Mouse (Mus musculus) neutrophil, adult 5-6 weeks (primary cell): ENCODE results near the gene Dip2c. TPM values are rescaled to one million over a fixed set of nuclear protein-coding genes. Genes with fewer than 3 reads are reported as not detected.
A peak's percentile ranks its signal among the peaks of the same experiment; 100 is the strongest.

Source experiments
- ATAC-seq: fragments of 151-379, 151-347 bp; 2 replicates; pipeline ENCODE4 v1.8.0; 2017; ENCODE audit warnings: mild to moderate bottlenecking, moderate TSS enrichment; ENCODE audit not compliant: insufficient number of reproducible peaks, poor library complexity, low FRiP score, severe bottlenecking; ENCODE audit errors: extremely low read depth
- total RNA-seq: library from RNA; stranded (forward); fragments of 200-1000 nt; gene quantifications from 2 replicates; pipeline ENCODE4 v1.2.3, GENCODE M21; 2017

Dip2c gene
- total RNA-seq, 1 experiment from 2014 or later, result 1.6 TPM

DNA sequence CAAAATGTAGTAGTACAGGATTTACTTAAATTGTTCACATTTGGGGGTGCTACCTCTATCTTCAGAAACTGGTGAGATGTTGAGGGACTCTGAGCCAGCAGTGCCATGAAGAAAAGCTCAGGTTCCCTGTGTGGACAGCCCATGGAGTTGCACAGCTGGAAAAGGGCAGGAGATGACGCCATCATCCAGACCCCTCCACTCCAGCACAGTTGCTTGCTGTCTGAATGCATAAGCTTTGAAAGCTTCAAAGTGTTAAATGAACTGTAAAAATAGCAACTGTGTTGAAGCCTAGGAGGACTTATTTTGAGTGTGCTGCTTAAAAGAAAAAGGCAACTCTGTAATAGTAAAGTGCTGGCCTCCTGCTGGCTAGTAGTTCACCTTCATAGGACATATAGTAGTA is 122.5 kb downstream of the Dip2c start:
- no peak for ATAC-seq

DNA sequence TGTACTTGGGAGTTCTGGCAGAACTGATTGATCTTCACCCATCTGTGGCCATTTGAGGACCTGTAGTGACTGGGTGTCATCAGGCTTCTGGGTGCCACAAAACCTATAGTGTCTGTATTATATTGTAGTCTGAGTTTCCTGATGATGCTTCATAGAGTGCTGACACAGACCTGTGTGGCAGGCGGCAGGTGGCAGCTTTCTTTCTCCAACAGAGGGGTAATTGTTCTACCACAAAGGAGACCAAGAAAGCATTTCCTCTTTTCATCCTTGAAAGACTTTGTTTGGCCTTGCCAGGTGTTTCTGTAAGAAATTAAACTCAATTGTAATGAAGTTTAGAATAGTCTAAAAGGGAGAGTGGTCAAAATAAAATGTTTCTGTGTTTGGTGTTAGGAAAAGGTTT is 129.1 kb downstream of the Dip2c start:
- peak; percentile 69; the same call in 1 of the 2 replicates for ATAC-seq

DNA sequence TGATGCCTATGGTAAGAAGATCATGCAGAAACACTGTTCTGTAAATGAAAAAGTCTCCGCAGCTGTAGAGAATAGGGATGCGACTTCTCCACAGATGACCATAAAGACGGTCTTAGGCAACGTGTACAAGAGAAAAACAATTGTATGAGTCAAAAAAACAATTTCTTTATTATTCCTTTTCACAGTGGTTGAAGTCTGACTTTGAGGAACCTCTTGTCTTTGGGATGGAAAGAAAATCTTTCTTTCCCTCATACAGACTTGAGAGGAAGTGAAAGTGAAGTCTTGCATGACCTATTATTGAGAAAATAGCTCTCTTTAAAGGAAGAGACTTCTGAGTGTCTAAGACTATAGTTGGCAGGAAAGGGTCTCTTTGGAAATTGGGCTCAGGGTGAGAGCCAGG is 132.7 kb downstream of the Dip2c start:
- peak; percentile 84 for ATAC-seq

DNA sequence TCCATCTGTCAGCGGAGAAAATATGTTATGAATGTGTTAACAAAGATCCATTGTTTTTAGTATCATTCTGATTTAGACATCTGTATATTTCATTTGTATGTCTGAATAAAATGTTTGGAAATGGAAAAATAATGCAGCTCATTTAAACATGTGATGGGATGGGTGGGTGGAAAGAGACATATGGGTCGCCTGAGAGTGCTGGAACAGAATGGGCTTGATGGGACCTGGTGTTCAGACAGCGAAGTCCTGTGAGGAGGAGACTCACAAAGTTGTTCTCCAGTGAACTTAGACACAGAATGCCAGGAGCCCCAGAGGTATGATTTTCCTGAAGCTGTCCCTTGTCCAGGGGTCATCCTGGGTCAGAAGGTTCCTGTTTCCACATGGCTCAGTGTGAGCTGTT is 142.1 kb downstream of the Dip2c start:
- no peak for ATAC-seq

DNA sequence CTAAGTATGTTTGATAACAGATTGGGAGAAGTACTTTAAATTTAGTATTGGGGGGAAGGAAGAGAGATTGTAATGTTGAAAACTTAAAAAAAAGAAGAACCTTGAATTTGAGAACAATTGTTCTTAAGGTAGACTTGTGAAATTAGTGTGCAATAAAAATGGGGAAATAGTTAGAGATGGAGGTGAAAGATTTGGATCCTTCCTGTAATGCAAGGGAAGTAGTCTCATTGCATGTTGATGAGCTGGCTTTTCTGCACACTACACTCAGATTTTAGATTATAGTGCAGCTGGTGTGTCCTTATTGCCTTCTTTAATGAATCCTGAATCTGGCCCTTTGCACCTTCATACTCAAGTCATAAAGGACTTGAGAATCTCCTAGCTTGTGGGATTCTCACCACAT is 142.9 kb downstream of the Dip2c start:
- ATAC-seq, result no peak

DNA sequence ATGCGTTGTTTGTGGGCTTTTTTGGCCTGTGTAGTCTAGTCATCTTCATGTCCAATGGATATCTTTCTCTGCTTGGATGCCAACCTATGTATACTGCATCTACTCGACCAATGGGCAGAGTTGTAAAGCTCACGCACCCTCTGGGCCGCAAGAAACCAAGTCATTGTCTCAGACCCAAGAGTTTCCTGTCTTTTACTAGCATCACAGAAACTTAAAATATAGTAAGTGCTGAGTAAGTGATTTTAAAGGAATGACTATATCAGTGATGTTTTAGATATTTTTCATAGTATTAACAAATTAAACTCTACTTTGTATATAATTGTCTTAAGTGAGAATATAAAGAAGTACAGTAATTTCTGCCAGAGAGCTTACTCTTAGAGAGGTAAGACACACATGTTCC is 145.6 kb downstream of the Dip2c start:
- ATAC-seq, result no peak

DNA sequence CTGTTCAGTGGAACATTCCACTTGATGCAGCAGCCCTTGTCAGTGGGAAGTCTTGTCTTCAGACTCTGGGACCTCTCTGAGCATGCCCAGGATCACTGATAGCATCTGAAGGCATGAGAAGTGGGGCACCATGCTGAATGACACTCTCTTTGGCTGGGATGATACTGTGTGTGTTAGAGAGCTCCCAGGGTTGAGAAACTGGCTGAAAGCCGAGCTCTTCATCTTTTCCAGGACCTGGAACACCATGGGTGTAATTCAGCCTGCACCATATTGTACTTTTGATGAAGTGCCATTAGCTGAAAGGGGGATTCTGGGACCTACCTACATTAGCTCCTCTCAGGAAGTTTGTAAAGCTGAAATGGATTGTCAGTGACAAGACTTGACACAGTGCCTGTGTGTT is 146.5 kb downstream of the Dip2c start:
- no peak for ATAC-seq

DNA sequence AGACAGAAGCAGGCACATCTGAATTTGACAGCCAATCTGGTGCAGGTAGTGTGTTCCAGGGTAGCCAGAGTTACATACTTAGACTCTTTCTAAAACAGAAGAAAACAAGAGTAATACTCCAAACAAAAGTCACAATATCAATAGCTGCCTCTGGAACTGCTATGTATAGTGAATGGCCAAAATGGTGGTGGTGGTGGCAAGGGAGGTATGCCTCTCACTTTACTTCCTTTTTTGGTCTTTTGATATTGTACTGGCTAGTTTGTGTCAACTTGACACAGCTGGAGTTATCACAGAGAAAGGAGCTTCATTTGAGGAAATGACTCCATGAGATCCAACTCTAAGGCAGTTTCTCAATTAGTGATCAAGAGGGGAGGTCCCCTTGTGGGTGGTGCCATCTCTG is 148.1 kb downstream of the Dip2c start:
- no peak for ATAC-seq

DNA sequence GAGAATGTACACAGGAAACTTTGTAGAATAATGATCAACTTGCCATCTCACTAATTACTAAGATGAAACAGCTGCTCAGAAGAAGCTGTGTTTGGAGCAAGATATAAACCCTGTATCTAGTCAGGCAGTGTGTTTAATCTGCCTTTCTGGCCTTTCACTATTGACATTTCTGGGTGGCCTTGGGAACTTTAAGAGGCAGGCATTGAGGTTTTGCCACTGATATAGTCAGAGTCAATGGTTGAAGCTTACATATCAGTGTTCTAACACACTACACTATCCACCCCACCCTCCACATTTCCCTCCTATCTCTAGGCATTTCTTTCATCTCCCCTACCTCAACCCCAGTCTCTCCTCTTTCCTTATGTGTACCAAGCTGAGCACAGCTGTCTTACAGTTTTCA is 149.9 kb downstream of the Dip2c start:
- no peak for ATAC-seq

DNA sequence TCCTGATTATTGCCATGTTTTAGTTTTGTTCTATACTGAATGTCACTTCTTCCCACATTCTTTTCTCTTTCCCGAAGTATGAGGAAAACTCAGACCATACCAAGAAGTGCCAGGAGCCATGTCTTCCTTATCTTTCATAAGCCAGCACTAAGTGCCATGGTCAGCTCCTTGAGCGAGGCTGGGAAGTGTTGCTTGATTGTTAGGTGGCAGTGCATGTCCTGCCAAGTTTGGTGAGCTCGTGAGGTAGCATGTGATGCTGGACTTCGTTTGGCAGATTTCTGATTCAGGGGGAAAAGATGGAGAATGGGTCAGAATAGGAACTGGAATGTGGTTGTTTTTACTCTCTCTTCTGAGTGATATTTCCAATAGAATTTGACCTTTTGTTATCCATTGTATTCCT is 150.5 kb downstream of the Dip2c start:
- ATAC-seq, result no peak

DNA sequence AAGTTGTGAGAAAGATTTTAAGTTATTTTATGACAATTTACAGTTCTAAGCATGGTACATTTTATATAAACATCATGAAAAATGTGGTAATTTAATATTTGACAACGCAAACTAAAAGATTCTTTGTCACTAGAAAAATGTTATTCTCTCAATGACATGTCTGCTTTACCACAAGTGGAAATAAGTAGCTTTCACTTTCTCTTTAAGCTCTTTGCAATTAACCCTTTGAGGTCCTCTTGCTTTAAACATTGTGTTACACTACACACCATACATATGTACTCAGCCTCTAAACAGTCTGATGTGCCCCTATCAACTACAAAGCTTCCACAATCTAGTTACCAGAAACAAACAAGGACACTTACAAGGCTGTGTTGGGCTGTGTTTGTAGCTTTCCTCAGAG is 153.6 kb downstream of the Dip2c start:
- no peak for ATAC-seq

DNA sequence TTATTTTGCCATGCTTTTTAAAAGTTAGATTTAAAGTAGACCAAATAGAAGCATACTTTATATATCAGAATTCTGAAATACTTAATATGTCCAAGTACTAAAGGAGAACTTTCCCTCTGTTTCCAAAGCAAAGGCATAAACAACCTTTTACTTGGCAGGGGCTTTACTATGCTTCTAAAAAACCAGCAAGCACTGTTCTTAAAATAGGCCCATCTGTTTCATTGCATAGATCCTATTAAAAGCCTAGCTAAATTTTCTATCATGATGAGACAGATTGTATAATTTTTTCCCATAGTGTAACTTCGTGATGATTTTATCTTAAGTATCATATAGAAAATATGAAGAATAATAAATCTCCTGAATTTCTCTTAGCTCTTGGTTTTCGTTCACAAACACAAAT is 154.4 kb downstream of the Dip2c start:
- ATAC-seq, result no peak

DNA sequence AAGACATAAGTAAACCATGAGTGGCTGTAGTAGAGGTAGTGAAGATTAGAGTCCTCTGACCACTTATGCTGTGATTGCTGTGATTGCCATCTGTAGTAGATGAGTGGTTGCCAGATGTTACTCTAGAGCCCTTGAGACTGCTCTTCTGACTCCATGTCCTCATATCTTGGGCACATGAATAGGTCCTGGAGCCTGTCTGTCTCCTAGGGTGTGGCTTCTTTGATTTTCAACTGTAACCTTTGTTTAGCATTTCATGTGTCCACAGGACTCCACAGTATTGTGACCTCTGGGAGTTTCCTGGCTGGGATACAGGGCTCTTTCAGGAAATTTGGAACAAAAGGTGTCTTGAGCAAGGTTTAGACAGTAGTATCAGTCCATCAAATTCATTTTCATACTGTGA is 155.1 kb downstream of the Dip2c start:
- no peak for ATAC-seq

DNA sequence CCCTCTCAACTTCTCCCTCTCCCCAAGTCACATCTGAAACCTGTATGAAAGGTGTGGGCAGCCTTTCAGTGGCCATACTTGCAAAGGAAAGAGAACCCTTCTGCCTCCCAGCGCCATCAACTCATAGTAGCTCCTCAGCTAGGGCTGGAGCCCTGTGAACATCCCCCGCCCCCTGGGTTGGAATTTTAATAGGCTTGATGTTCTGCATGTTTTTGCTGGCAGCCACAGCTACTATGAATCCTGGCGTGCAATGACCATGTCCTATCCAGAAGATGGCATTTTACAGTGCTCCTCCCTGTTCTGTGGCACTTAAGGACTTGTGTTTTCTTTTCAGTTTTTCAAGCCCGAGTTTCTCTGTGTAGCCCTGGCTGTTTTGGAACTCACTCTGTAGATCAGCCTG is 166.7 kb downstream of the Dip2c start:
- ATAC-seq, result no peak

DNA sequence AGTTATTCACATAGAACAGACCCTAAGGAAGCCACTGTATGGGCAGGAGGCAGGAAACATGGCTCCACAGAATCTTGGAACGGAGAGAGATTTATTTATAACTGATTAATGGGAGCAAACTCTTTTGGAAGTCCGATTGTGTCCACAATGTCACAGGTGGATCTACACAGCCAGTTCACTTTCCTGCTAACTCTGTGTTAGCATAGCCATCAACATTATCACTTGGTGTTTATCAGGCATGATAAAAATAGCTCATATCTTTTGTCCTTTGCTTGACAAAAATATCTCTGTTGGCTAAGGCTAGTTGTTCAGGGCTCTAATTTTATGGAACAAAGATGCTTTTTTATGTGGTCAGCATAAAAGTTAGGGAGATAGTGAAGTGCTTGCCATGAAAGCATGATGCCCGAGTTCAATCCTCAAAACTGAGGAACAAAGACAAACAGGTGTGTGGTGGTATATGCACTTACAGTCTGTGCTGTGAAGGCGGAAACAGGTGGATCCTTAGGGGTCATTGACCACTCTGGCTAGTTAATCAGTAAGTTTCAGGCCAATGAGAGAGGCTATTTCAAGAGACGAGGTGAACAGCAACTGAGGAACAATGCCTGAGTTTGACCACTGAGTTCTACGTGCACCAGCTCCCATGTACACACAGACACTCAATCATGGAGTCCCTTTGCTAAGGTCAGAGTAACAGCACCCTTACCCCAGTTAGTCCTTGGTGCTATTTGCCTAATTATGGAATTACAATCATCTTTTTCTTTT is 169.4 kb downstream of the Dip2c start:
- ATAC-seq, result no peak

DNA sequence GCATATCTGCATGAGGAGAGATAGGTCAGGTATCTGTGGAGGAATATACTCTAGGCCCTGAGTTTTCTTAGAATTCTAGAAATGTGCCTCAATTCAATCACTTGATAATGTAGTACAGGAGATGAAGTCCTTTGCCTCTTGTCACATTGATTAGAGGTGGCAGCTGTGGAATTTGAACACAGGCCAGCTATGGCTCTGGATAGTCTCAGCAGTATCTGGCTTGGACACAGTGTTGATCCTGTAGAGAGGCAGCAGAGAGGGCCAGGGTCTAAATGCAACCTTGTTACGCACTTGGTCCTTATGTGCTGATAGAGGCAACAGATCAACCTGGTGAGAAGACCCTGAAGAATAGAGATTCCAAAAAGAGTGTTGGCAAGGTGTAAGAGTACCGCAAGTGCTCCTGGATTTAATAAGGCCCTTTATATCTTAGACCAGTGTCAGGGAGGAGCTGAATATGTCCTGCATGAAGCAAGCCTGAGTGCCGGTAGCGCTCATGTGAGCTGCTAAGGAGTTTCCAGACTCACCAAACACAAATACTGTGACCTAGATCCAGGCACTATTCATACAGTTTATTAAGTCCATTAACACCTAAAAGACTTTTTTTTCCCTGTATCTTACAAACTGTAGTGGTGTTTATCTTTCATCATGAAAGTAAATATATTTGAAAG is 170.3 kb downstream of the Dip2c start:
- ATAC-seq, result no peak

DNA sequence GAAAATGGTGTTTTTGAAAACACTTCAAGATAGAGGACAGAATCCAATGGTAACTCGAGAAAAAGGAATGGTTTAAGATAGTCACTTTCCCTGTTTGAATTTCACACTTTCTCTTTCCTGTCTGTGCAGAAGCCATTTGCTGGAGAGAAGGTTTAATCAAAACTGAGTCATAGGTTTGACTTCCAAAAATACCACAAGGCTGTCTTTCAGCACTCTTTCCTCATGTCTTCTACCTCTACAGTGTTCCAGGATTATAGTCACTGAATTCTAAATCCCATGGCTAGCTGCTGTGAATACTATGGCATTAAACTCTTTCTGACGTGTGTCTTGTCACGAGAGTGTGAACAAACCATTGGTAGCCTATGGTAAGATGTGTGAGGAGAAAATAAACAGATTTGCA is 173.9 kb downstream of the Dip2c start:
- ATAC-seq, result no peak

DNA sequence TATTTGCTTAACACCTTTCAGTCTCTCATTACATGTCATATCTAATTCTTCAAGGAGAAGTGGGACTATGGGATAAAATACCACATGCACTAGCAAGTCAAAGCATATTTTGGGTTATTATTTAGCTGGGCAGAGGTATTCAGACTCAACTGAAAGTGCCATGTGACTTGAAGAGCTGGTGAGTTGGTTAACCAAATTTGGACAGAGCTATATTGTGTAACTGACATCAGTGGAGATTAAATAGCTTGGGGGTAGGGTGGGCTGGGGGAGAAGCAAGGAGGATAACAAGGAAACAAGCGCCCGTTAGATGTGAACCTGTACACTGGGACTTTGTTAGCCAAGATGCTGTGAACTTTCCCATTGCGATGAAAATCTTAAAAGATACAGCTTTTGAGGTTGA is 175.6 kb downstream of the Dip2c start:
- ATAC-seq, result no peak

DNA sequence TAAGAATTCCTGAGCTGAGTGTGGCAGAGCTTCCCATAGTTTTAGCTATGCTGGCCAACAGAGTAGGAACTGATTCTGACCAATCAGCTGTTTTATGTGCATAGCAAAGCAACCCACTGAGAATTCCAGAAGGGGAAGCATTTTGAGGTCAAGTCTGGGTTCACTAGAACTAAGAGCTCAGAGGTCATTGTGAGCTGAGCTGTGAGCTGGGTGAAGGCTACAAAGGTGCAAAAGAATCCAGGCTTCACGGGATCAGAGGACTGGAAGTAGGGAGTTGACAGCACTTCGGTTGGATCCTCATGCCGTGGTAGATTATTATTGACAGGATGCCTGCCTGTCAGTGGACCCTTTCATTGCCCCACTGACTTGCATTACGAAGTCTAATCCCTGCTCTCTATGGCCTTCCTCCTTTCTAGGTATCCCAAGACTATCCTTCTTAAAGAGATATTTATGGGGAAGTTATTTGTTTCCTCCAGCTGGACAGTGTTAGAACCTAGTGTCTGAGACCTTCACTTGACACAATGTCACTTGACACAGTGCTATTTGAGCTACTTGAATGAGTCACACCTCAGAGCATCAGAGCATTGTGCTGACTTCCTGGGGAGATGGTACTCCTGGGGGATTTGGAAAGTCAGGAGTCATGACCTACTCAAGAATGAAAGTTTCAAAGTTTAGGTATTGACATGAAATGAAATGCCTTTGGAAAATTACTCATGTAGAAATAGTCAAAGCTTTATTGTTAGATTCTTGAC is 178.3 kb downstream of the Dip2c start:
- ATAC-seq, result no peak

DNA sequence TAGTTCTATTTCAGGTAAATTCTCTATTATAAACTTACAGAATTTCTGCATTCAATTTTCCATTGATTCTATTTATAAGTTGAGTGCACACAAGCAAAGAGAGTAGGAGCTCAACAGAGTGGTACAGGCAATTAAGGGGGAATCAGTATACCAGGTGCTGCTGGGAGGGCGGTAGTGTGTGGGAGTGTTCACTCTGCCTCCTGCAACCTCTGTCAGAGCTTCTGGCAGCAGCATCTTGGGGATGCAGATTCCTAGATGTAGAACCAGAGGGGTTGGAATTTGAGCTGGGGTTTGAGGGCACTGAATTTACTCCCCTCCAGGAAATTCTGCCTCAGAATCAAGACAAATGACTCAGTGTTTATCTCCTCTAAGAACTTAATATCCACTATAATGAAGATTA is 179.7 kb downstream of the Dip2c start:
- ATAC-seq, result no peak
